Mouse (Mus musculus) gonadal fat pad, adult 2 months (tissue): ENCODE measurements around the gene Serpinb7. TPM values are rescaled to one million over a fixed set of nuclear protein-coding genes. Genes with fewer than 3 reads are reported as not detected.

Experiments
- DNase-seq: peaks from one replicate; pipeline ENCODE4 v3.0.0-alpha.2; 2012; ENCODE audit warnings: low read depth
- polyA plus RNA-seq: library from polyadenylated mRNA; depleted of rRNA; stranded (reverse); fragments of >200 nt; gene quantifications from 2 replicates; pipeline ENCODE4 v1.2.3, GENCODE M21; 2012; rRNA removed

Serpinb7 gene
- polyA plus RNA-seq, result not detected in 2 replicates

GRCm38 (mm10) chr1:107399355-107399754 lies at the start of gene Serpinb7:
TSS of gene Serpinb7 (plus strand) at chr1:107399655.
- no peak for DNase-seq

DNA sequence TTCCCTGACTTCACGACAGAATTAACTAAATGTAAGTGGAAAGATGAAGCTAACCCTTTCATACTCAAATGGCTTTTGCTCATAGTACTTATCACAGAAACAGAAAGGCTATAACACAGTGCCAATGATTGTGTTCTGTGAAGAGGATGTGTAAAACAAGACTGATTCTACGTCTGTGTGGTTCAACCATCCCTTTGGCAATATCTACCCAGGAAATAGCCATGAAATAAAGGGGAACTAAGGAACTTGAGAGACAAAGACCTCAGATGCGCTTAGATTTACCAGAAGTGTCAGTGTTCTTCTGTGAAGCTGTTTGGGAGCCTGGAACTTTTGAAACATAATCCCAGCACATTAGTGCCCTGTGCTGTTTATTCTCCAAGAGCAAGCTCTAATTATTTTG lies 49.1 kb upstream of the Serpinb7 start:
- DNase-seq, result no peak

- DNase-seq, result no peak
These were observed 48.3 kb upstream of the Serpinb7 start for GRCm38 (mm10) chr1:107351115-107351514.

DNA sequence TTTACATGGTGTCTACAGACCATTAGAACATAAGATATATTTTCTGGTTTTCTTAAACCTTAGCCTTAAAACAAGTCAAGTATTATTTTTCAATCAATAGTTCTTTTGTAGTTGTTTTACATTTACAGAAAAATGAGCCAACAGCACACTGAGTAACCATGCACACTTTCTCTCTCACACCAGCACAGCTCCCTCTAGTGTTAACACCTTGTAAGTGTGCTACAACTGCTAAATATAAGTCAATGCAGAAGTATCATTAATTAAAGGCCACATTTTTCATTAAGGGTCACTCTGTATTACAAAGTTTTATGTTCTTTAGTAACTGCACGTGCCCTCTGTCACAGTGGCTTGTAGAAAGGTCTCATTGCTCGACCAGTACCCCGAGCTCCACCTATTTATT lies 46.4 kb upstream of the Serpinb7 start:
- no peak for DNase-seq

- no peak for DNase-seq
These were observed 38.6 kb upstream of the Serpinb7 start, which contains the start of gene Serpinb11 for GRCm38 (mm10) chr1:107360898-107361297. TSS of gene Serpinb11 (plus strand) at chr1:107361198.

DNA sequence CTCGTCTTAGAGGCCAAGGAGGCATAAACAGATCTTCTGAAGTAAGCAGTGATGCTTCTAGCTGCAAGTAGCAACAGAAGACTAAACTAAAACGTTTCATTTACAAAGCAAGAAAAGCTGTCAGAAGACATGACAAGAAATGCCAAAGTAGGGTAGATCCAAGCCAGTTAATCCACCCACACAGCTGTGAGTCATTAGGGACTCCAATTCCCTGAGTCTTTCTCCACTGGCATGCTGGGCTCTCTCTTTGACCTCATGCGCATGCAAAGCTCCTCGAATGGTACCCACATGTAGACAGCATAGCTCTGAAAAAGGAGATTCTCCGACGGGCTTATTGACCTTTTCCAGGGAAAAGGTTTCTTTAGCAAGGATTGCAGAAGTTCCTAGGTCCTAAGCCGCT lies 33.5 kb upstream of the Serpinb7 start:
- DNase-seq, result no peak

- no peak for DNase-seq
These were observed 30.5 kb upstream of the Serpinb7 start for GRCm38 (mm10) chr1:107368944-107369343.

- DNase-seq, result no peak
These were observed 22.5 kb upstream of the Serpinb7 start for GRCm38 (mm10) chr1:107376952-107377351.

DNA sequence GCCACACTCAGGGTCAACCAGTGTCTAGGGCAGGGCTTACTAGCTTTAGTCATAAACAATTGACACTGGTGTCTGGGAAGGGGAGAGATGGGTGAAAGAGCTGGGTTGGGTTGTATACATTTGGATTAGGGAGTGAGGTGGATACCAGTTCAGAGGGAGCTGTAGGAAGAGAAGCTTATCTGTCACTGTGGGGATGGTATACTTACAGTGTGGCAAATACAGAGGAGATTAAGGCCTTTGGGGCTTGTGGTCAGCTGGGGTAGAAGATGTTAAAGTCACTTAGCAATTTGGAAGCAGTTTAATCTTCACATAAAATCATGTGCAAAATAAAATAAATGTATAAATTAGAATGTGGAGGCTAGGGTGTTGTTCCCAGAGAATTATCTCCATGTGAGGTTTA lies 21.1 kb upstream of the Serpinb7 start:
- no peak for DNase-seq

GRCm38 (mm10) chr1:107381491-107381890 lies 18.0 kb upstream of the Serpinb7 start:
- no peak for DNase-seq

- DNase-seq, result no peak
These were observed 17.1 kb upstream of the Serpinb7 start for GRCm38 (mm10) chr1:107382404-107382803.

GRCm38 (mm10) chr1:107384532-107384931 lies 14.9 kb upstream of the Serpinb7 start:
- DNase-seq, result no peak

DNA sequence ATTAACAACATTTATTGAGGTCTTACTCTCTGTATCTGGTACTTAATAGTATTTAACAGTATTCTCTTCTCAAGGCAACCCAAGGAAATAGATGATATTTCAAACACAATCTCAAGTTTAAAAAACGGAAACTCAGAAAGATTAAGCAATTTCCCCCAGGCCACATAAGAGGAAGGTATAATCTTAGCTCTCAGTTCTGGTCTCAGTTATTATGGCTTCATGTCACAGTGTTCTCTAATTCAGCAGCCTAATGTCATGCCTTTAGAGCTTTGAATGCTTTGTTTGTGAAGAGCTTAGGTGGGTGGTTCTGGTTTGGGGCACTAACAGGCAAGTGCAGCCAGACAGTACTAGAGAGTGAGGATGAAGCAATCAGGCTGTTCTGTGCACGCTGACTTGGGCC lies 9.7 kb upstream of the Serpinb7 start:
- no peak for DNase-seq

DNA sequence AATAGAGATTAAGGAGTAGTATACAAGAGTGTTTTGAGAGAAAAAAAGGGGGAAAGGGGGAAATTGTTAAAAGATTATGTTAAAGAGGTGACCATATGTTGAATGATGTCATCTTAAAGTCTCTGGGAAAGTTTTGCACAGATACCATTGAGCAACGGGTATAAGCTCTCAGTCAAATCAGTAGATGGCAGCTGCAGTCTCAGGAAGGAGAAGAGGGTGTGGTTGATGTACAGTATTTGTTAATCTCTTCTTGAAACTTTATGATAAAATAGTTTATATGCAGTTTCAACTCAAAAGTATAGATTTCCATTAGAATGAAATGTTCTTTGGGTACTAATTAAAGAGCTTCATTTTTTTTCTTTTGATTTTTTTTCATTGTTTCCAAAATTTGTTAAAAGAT lies 2.0 kb upstream of the Serpinb7 start:
- no peak for DNase-seq

- no peak for DNase-seq
These were observed 2.6 kb downstream of the Serpinb7 start for GRCm38 (mm10) chr1:107402082-107402481.

- DNase-seq, result no peak
These were observed 15.2 kb downstream of the Serpinb7 start for GRCm38 (mm10) chr1:107414650-107415049.

DNA sequence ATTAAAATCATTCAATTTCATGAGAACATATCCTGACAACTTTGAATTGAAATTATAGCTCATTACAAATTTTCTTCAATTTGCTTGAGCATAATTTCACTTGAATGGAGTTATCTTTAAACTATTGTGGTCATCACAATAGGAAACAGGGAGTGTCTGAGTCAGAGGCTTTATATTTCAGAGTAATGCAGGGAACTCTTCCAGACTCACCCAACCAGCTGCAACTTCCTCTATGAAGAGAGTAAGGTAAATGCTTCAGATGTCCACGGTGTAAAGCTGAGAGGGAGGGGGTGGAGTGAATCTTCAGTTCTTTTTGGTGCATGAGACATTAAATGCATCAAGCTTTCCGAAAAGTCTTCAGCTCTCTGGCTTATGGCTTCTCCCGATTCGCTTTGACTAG lies 23.0 kb downstream of the Serpinb7 start:
- no peak for DNase-seq

DNA sequence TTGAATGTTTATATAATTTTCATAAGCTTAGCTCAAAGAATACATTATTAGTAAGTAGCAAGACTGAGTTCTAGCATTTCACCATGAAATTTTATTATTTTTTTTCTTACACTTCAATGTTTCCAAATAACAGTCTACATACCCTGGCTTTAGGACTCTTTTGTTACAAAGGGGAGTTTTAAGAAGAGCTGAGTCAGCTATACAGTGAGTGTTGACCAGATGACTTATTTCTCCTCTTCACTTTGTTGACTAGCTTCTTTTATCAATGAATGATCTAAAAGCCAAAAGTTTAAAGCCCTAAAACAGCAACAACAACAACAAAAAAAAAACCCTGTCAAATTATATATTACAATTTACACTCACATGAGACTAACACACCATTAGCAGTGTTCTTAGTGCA lies 31.8 kb downstream of the Serpinb7 start:
- no peak for DNase-seq

GRCm38 (mm10) chr1:107435528-107435927 lies 36.1 kb downstream of the Serpinb7 start:
- DNase-seq, result no peak

DNA sequence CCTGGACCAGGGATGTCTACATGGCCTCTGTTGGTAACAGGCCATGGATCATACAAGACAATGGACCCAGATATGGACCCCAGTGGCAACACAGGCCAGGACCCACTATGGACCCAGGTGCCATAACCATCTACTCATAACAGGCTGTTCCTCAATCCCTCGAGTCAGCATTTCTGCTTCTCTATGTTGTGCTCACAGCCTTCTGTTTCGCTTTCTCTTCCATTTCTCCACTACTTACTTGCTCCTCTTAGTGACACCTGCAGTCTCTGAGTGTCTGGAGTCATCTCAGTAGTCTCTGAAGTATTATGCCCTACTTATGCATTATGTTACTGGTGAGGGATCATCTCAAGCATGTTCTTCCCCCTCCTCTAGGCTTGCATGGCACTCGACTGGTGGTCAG lies 40.0 kb downstream of the Serpinb7 start:
- DNase-seq, result no peak

GRCm38 (mm10) chr1:107445352-107445751 lies 45.9 kb downstream of the Serpinb7 start:
- no peak for DNase-seq

DNA sequence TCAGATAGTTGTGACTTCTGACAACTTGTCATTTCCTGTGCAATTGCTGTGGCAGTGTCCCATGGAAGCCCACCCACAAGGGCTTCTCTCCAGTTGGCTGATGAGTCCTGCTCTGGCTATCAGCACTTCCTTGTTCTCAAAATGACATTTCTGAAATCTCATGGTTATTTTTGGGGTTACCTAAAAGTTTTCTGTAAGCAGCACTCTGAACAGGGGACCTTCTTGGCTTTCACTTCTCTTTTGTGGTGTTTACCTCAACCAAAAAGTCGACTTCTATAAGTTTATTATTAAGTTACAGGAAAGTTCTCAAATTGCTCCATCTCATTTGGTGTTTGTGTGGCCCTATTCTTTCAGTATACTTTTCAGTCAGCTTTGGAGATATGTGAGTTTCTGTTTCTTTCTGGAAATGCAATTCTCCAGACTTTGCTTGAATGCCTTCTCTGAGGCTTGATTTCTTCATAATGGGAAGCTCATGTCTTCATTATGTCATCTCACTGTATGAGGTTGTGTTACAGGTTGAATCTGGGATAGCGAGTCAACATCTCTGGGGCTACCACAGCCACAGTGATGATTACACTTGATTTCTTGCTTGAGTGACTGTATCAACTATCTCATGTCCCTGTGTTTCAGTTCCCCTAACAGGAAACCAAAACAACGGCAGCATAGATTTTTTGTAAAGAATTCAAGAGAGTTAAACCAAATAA lies 47.9 kb downstream of the Serpinb7 start:
- no peak for DNase-seq

GRCm38 (mm10) chr1:107479909-107480308 lies 80.5 kb downstream of the Serpinb7 start:
- DNase-seq, result no peak

DNA sequence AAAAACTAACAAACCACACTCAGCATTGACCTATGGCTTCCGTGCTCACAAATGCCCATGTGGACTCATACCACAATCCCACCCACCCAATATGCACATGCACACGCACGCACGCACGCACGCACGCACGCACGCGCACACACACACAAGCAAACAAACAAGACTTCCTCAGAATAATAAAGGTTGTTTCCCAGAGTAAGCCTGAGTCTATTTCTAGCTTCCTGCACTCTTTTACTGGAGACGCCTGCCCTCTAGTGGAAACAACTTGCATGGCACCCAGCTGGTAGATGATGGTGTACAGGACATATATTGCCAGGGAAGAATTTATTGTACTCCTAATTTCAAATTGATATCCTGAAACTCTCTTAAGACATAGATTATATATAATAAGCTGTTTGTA lies 82.0 kb downstream of the Serpinb7 start:
- DNase-seq, result no peak
